Mouse (Mus musculus) ES-E14 (cell line): ENCODE data around the gene Tmem39b. TPM values are rescaled to one million over a fixed set of nuclear protein-coding genes. Genes with fewer than 3 reads are reported as not detected.

Source experiments
- DNase-seq: peaks from one replicate; pipeline ENCODE4 v3.0.0-alpha.2; 2013; ENCODE audit warnings: low read depth, low spot score
- H3K27ac ChIP-seq: 2 replicates; pipeline ENCODE4 v1.5.1; 2012; ENCODE audit warnings: low read depth, mild to moderate bottlenecking, low read length, moderate library complexity, mixed read lengths; ENCODE audit not compliant: poor library complexity, insufficient read depth, severe bottlenecking
- H3K36me3 ChIP-seq: 2 replicates; pipeline ENCODE4 v1.6.1; 2012; ENCODE audit warnings: mild to moderate bottlenecking, low read length, moderate library complexity, mixed read lengths; ENCODE audit not compliant: control insufficient read depth, poor library complexity, insufficient read depth, severe bottlenecking
- H3K4me1 ChIP-seq, 2 experiments: fragments of 150-350 bp in 1 of 2; sonication (generic) in 1 of 2; 2 replicates each; pipeline ENCODE4 v1.6.1; 2012; ENCODE audit warnings: low read length in 2 of 2, mild to moderate bottlenecking in 1 of 2, mixed read lengths in 1 of 2; ENCODE audit not compliant: control insufficient read depth in 2 of 2, insufficient read depth in 2 of 2, poor library complexity in 1 of 2
- H3K4me3 ChIP-seq, 2 experiments: fragments of 150-350 bp in 1 of 2; sonication (generic) in 1 of 2; 2 replicates each; pipeline ENCODE4 v1.5.1; 2012; ENCODE audit warnings: low read length in 2 of 2, low read depth in 1 of 2, mild to moderate bottlenecking in 1 of 2, mixed read lengths in 1 of 2; ENCODE audit not compliant: insufficient read depth in 1 of 2, poor library complexity in 1 of 2, severe bottlenecking in 1 of 2
- H3K9ac ChIP-seq: 2 replicates; pipeline ENCODE4 v1.6.1; 2012; ENCODE audit warnings: low read depth, mild to moderate bottlenecking, low read length, mixed read lengths; ENCODE audit not compliant: poor library complexity, insufficient read depth, severe bottlenecking
- H3K9me3 ChIP-seq: fragments of 150-350 bp; sonication (generic); 2 replicates; pipeline ENCODE4 v1.6.1; 2012; ENCODE audit warnings: low read depth, mild to moderate bottlenecking, low read length; ENCODE audit not compliant: control insufficient read depth, insufficient read depth
- CHD2 ChIP-seq: IDR thresholded peaks from 2 replicates; pipeline ENCODE4 v1.6.1; 2014; ENCODE audit warnings: mild to moderate bottlenecking, low read depth, low read length, inconsistent platforms
- HCFC1 ChIP-seq: IDR thresholded peaks from 2 replicates; pipeline ENCODE4 v1.6.1; 2012; ENCODE audit warnings: low read length, inconsistent platforms, borderline replicate concordance; ENCODE audit not compliant: insufficient read depth
- MAFK ChIP-seq: IDR thresholded peaks from 2 replicates; pipeline ENCODE4 v1.6.1; 2014; ENCODE audit warnings: mild to moderate bottlenecking, low read depth, low read length, inconsistent platforms; ENCODE audit not compliant: insufficient read depth
- ZC3H11A ChIP-seq: IDR thresholded peaks from 2 replicates; pipeline ENCODE4 v1.6.1; 2012; ENCODE audit warnings: low read depth, mild to moderate bottlenecking, inconsistent platforms, low read length, borderline replicate concordance
- ZNF384 ChIP-seq: IDR thresholded peaks from 2 replicates; pipeline ENCODE4 v1.6.1; 2012; ENCODE audit warnings: low read depth, low read length, inconsistent platforms
- in situ Hi-C, 2 experiments: fragments of 600-800 bp; cut with MboI; formaldehyde crosslinking; loops; one replicate each; pipeline ENCODE4 v1.15.1; 2025; ENCODE audit warnings: low sequenced_read_pairs in 2 of 2, inconsistent platforms in 1 of 2; ENCODE audit not compliant: unreplicated experiment in 2 of 2
- total RNA-seq: library from RNA; depleted of rRNA; stranded (reverse); fragments of 300-350 nt; gene quantifications from 2 replicates; pipeline ENCODE4 v1.2.3, GENCODE M21; 2012

Tmem39b gene
- total RNA-seq, 1 experiment = 15.8 TPM

GRCm38 (mm10) chr4:129672878-129673449 lies 23.7 kb downstream of the Tmem39b start:
- in situ Hi-C loops = no loop called here

DNA sequence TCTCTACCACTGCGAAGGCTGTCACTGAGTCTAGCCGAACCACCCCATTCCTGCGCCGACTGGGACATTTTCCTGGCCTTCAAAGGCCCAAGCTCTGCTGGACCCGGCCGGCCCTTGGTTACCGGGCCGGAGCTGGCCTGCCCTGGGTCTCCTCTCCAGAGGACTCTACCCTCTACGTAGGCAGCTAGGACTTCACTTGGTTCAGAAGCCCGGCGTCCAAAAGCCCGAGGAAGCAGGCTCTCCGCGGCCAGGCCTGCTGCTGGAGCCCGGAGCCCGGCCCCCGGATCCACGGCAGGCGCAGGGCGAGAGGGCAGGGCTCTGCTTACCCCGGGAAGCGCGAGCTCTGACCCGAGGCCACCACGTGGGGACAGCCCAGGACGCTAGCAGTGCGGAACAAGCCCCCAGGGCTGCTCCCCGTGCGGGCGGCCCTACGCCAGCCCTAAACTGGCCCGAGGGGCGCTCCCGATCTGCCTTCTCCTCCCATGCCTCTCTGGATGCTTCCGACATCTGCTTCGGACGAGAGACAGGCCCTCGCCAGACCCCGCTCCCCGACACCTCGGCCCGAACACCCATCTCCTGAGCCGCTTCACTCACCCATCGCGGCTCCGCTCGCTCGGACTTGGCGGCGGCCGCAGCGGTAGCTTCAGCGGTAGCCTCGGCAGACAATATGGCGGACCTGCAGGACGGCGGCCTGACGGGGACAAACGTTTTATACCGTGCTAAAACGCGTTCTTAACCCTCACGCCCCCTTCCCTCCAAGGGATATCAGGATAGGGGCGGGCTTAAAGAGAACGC lies 24.4 kb downstream of the Tmem39b start, which contains the start of gene Kpna6:
TSS of gene Kpna6 (minus strand) at position 685 of the 795 bp plus-strand sequence.
- peak within 1 kb of the TSS; percentile 84 to 99 for H3K4me3 ChIP-seq
- H3K27ac ChIP-seq = peak within 1 kb of the TSS; percentile 40
- TF ChIP-seq ZC3H11A (no peak), HCFC1 (peak; percentile 74; the same call in 1 of the 2 replicates)
- in situ Hi-C loops = no loop called here
- H3K36me3 ChIP-seq = peaks cover 2% of the 10 kb centered on the region; the same call in 1 of the 2 replicates
- peak; percentile 86 for DNase-seq
- H3K9ac ChIP-seq = peak within 1 kb of the TSS; percentile 95
- H3K9me3 ChIP-seq = no peaks in the 10 kb centered on the region
- H3K4me1 ChIP-seq = 0 out of 4 replicates have a peak, but pooled peaks cover 0 to 1% of the 10 kb centered on the region in 2 experiments

More at GRCm38 (mm10) chr4:129672878-129673449, 23.7 kb downstream of the Tmem39b start:
- H3K36me3 ChIP-seq = peaks cover 3% of the 10 kb centered on the region; the same call in 1 of the 2 replicates
- peak overlapping the region; percentile 42; the same call in 1 of the 2 replicates for H3K9ac ChIP-seq
- DNase-seq = no peak
- H3K27ac ChIP-seq = no peak overlapping the region
- no peaks in the 10 kb centered on the region for H3K9me3 ChIP-seq
- 0 out of 4 replicates have a peak, but pooled peaks cover 0 to 1% of the 10 kb centered on the region in 2 experiments for H3K4me1 ChIP-seq
- H3K4me3 ChIP-seq = peak overlapping the region; percentile 84 to 99
- TF ChIP-seq MAFK (no peak), ZNF384 (no peak)

DNA sequence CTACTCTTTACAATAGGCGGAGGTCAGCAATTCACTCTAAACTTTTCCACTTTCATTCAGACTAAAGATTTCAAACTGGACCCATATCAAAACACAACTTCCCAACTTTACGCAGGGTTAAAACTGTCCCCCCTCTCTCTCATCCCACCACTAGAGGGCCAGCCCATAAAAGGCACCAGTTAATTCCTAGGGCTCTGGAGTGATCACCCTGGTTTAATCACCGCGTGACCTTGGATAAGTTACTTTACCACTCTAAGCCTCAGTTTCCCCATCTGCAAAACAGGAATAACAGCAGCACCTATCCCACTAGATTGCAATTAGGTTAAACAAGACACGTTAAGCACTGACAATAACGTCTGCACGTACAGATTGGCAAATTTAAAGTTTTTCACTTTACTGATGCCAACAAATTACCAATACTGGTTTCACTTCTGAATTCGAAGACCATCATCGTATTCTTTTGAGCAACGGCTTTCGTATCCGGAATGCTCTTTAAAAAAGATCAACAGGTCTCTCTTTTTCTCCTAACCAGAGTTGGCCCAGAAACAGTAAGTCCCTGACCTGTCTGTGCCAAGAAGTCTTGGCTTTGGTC lies 25.1 kb downstream of the Tmem39b start:
- H3K9ac ChIP-seq = peak overlapping the region; percentile 95
- in situ Hi-C loops = no loop called here
- H3K4me1 ChIP-seq = 0 out of 4 replicates have a peak, but pooled peaks cover 0 to 1% of the 10 kb centered on the region in 2 experiments
- TF ChIP-seq HCFC1 (no peak), ZNF384 (no peak), MAFK (no peak), CHD2 (no peak), ZC3H11A (no peak; the same call in 1 of the 2 replicates)
- H3K36me3 ChIP-seq = peaks cover 2% of the 10 kb centered on the region; the same call in 1 of the 2 replicates
- H3K9me3 ChIP-seq = no peaks in the 10 kb centered on the region
- DNase-seq = peak; percentile 51
- H3K27ac ChIP-seq = no peak overlapping the region
- peak overlapping the region; percentile 84 to 99 for H3K4me3 ChIP-seq

DNA sequence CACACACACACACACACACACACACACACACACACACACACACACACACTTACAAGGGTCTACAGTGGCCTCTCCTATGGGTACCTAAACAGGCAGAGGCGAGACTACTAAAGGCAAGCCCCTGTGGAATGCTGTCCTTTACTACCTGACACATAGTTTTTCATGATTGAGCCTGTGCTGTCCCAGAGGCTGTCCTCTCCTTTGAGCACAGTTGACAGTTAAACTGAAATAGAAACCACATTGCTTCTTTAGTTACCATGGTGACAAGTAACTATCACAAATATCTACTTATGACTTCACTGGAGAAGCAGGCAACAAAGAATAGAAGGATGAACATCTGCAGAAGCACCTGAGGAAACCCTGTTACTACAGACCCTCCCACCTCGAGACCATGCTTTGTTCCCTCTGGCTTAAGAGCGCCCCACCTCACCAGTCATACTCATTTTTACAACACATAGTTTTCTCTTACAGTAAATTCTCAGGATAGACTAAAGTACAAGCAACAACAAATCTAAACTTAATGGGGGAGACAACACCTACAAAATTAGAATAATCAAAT lies 34.3 kb downstream of the Tmem39b start:
- in situ Hi-C loops = no loop called here
- peaks cover 10% of the 10 kb centered on the region for H3K36me3 ChIP-seq
- DNase-seq = no peak
- H3K9me3 ChIP-seq = no peaks in the 10 kb centered on the region
- H3K27ac ChIP-seq = no peak overlapping the region
- H3K4me1 ChIP-seq = no peaks in the 10 kb centered on the region
- H3K4me3 ChIP-seq = no peak overlapping the region
- H3K9ac ChIP-seq = no peak overlapping the region
- TF ChIP-seq CHD2 = no peak
- TF ChIP-seq ZC3H11A = no peak
- TF ChIP-seq ZNF384 = no peak
- no peak for TF ChIP-seq HCFC1
